Mouse (Mus musculus) cerebellum, adult 2 months (tissue): ENCODE data around the gene Cass4. TPM values are rescaled to one million over a fixed set of nuclear protein-coding genes. Genes with fewer than 3 reads are reported as not detected.

Experiments used
- DNase-seq, 2 experiments: peaks; one replicate each; pipeline ENCODE4 v3.0.0; 2021
- H3K27ac ChIP-seq: fragments of 200-500 bp; 2 replicates; pipeline ENCODE4 v1.5.1; 2012; ENCODE audit warnings: low read length, control low read depth, inconsistent platforms; ENCODE audit not compliant: insufficient read depth
- H3K27me3 ChIP-seq: fragments of 200-500 bp; 2 replicates; pipeline ENCODE4 v1.6.1; 2012; ENCODE audit warnings: inconsistent platforms, mild to moderate bottlenecking, low read length, moderate library complexity; ENCODE audit not compliant: control insufficient read depth, insufficient read depth
- H3K4me1 ChIP-seq: fragments of 200-500 bp; 2 replicates; pipeline ENCODE4 v1.6.1; 2011; ENCODE audit warnings: low read length; ENCODE audit not compliant: control insufficient read depth, insufficient read depth
- H3K4me3 ChIP-seq: fragments of 200-500 bp; replicated peaks from 2 replicates; pipeline ENCODE3; 2011; ENCODE audit warnings: mild to moderate bottlenecking, low read depth, low read length, control low read depth; ENCODE audit not compliant: insufficient read depth
- CTCF ChIP-seq: fragments of 200-500 bp; IDR thresholded peaks from 2 replicates; pipeline ENCODE4 v1.5.1; 2011; ENCODE audit warnings: low read depth, mild to moderate bottlenecking, control low read depth, low read length, moderate library complexity, borderline replicate concordance; ENCODE audit not compliant: insufficient read depth
- POLR2A ChIP-seq: fragments of 200-500 bp; IDR thresholded peaks from 2 replicates; pipeline ENCODE4 v1.6.1; 2011; ENCODE audit warnings: low read length, control low read depth, borderline replicate concordance; ENCODE audit not compliant: insufficient read depth
- WGBS: fragments of 180-500 bp; shearing (Covaris S2); methylation state at CpG from one replicate; pipeline ENCODE4 v1.1.7; 2018; 5-methylcytosine and 5-hydroxymethylcytosine counted together
- polyA plus RNA-seq: library from polyadenylated mRNA; depleted of rRNA; stranded (reverse); fragments of >200 nt; gene quantifications from 2 replicates; pipeline ENCODE4 v1.2.3, GENCODE M21; 2012

Cass4 gene
- polyA plus RNA-seq, 1 experiment: 0.11 TPM

DNA sequence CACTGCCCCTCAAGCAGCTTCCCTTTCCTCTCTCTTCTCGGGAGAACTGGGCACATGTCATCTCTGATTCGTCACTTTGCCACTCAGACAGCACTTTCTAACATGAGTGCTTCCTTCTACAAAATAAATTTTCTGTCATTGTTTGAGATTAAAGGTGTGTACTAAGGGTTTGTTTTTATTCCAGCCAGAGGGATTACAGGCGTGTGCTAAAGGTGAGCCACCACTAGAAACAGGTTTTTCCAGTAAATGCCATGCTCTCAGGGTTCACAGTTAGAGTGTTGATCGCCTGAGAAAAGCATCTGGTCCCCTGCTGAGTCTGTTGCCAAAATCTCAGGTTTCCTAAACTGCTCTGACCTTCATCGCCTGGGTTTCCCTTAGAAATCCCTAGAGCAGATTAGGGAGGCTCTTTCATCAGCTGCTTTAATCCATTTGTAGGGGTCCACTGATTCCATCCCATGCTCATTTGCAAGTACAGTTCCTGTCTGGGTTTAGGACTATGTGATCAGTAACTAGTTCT lies 16.5 kb upstream of the Cass4 start:
- H3K4me3 ChIP-seq: no peak overlapping the region
- no peaks in the 10 kb centered on the region for H3K27me3 ChIP-seq
- no peak for DNase-seq
- H3K27ac ChIP-seq: no peak overlapping the region
- no peaks in the 10 kb centered on the region for H3K4me1 ChIP-seq
- 54% methylated on average over 5 of the region's 5 CpGs for WGBS
- TF ChIP-seq POLR2A: no peak
- no peak for TF ChIP-seq CTCF

GRCm38 (mm10) chr2:172378332-172378731 lies 15.3 kb upstream of the Cass4 start:
- Histone ChIP-seq H3K4me1 (no peaks in the 10 kb centered on the region), H3K27me3 (no peaks in the 10 kb centered on the region), H3K4me3 (no peak overlapping the region), H3K27ac (no peak overlapping the region)
- WGBS: 65% methylated on average over 7 of the region's 7 CpGs
- no peak for DNase-seq
- peak; percentile 24; the same call in 1 of the 2 replicates for TF ChIP-seq CTCF
- no peak for TF ChIP-seq POLR2A

DNA sequence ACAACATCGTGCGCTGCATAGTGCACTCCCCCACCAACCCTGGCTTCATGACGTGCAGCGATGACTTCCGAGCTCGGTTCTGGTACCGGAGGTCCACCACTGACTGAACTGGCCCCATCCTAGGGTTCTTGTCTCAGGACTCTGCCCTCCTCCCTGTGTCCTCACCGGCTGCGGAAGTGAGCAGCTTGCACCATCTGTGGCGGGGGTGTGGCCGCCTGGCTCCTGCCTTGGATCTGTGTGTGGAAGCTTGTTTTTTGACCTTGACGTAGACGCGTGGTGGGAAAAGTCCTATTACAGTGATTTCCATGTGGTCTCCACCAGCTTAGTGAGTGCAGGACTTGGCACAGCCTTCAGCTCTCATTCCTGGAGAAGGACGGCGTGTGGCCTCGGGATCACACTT lies 13.1 kb upstream of the Cass4 start:
- DNase-seq: no peak
- no peaks in the 10 kb centered on the region for H3K4me1 ChIP-seq
- no peak for TF ChIP-seq POLR2A
- TF ChIP-seq CTCF: no peak
- 82% methylated on average over 17 of the region's 17 CpGs for WGBS
- no peak overlapping the region for H3K27ac ChIP-seq
- H3K4me3 ChIP-seq: no peak overlapping the region
- H3K27me3 ChIP-seq: no peaks in the 10 kb centered on the region

DNA sequence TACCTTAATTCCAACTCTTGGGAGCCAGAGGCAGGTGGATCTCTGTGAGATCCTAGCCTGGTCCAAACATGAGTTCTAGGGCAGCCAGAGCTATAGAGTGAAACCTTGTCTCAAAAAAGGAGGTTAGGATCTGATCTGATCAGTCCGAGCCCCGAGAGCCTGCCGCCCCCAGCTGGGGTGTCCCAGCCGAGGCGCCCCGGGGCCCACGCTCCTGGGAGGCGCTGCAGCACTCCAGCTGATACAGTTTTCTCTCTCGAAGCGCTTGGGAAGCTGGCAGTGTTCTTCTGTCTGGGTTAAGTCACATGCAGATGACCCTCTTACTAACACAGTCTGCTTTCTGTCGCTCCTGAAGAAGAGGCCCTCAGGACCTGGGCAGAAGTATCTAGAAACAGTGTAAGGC lies 12.3 kb upstream of the Cass4 start:
- no peak overlapping the region for H3K27ac ChIP-seq
- DNase-seq: no peak
- no peaks in the 10 kb centered on the region for H3K4me1 ChIP-seq
- no peak for TF ChIP-seq CTCF
- TF ChIP-seq POLR2A: no peak
- H3K4me3 ChIP-seq: no peak overlapping the region
- 91% methylated on average over 11 of the region's 11 CpGs for WGBS
- no peaks in the 10 kb centered on the region for H3K27me3 ChIP-seq

- no peak for DNase-seq
- H3K27me3 ChIP-seq: no peaks in the 10 kb centered on the region
- H3K4me1 ChIP-seq: no peaks in the 10 kb centered on the region
- 74% methylated on average over 12 of the region's 12 CpGs for WGBS
- no peak overlapping the region for H3K4me3 ChIP-seq
- H3K27ac ChIP-seq: no peak overlapping the region
- TF ChIP-seq POLR2A (no peak), CTCF (no peak)
Observed at GRCm38 (mm10) chr2:172381898-172382297, 11.7 kb upstream of the Cass4 start.

- TF ChIP-seq CTCF (no peak), POLR2A (no peak)
- no peak overlapping the region for H3K27ac ChIP-seq
- no peak overlapping the region for H3K4me3 ChIP-seq
- H3K4me1 ChIP-seq: no peaks in the 10 kb centered on the region
- no peaks in the 10 kb centered on the region for H3K27me3 ChIP-seq
- DNase-seq: no peak
- 77% methylated on average over 3 of the region's 3 CpGs for WGBS
Observed at GRCm38 (mm10) chr2:172384715-172385114, 8.9 kb upstream of the Cass4 start.

GRCm38 (mm10) chr2:172390341-172390740 lies 3.3 kb upstream of the Cass4 start:
- Histone ChIP-seq H3K4me1 (no peaks in the 10 kb centered on the region), H3K4me3 (no peak overlapping the region), H3K27ac (no peak overlapping the region), H3K27me3 (no peaks in the 10 kb centered on the region)
- WGBS: 46% methylated on average over 6 of the region's 6 CpGs
- no peak for TF ChIP-seq POLR2A
- TF ChIP-seq CTCF: no peak
- DNase-seq: no peak

DNA sequence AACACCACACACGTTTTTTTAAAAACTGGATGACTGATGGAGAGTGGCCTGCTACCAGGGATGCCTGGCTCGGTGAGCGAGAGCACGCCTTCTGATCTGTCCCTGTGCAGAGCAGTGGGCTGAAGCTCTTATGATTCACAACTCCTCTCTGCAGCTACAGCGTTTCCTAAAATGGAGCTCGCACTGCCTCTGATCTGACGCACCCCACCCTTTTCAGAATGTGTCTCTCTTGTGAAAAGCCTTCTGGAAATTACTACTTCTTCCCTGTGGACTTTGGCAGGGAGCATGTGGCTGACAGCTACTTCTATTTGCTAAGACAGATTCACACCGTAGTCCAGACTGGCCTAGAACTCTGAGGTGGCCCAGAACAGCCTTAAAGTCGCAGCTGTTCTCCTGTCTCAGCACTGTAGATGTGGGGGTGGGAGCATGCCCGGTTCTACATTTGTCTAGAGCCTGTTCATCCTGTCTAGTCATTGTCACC lies 1.5 kb upstream of the Cass4 start:
- Histone ChIP-seq H3K27ac (no peak overlapping the region), H3K4me1 (no peaks in the 10 kb centered on the region), H3K4me3 (no peak overlapping the region), H3K27me3 (no peaks in the 10 kb centered on the region)
- WGBS: 61% methylated on average over 10 of the region's 10 CpGs
- TF ChIP-seq CTCF: no peak
- no peak for TF ChIP-seq POLR2A
- no peak for DNase-seq

- H3K4me3 ChIP-seq: no peak overlapping the region
- no peak for DNase-seq
- H3K27ac ChIP-seq: no peak overlapping the region
- TF ChIP-seq POLR2A (no peak), CTCF (no peak)
- no peaks in the 10 kb centered on the region for H3K27me3 ChIP-seq
- 71% methylated on average over 2 of the region's 2 CpGs for WGBS
- H3K4me1 ChIP-seq: no peaks in the 10 kb centered on the region
Observed at GRCm38 (mm10) chr2:172394052-172394392, 428 bp downstream of the Cass4 start.
